Mouse (Mus musculus): Measurements from ENCODE around the gene Rcn3. TPM values are rescaled to one million over a fixed set of nuclear protein-coding genes. Genes with fewer than 3 reads are reported as not detected.
"Not testable (repeated sequence)": the region's sequence is repeated elsewhere in the genome, so short reads cannot be mapped to it uniquely, and the experiment has no call there.

Gene Rcn3
- polyA plus RNA-seq, 1 experiment: 172 TPM

- H3K4me1 ChIP-seq (ENCODE audit: control insufficient read depth, insufficient read depth, low read length): peaks cover 8% of the 10 kb centered on the region; the same call in 1 of the 2 replicates
- TF ChIP-seq POLR2A (IDR thresholded peaks at IDR 0.05; ENCODE audit: borderline replicate concordance, extremely low read depth, low read depth, low read length) (no peak), CTCF (IDR thresholded peaks at IDR 0.05; ENCODE audit: insufficient read depth, low read length) (peak; percentile 25; the same call in 1 of the 2 replicates)
- 79% methylated on average over 8 of the region's 8 CpGs for WGBS
- no peak overlapping the region for H3K4me3 ChIP-seq (replicated peaks; ENCODE audit: extremely low read depth, low read depth, low read length)
- DNase-seq: no peak
Measured at GRCm38 (mm10) chr7:45133446-45134159, 41.6 kb upstream of the Rcn3 start.

GRCm38 (mm10) chr7:45131850-45132249 is 39.8 kb upstream of the Rcn3 start:
- peaks cover 13% of the 10 kb centered on the region for H3K4me1 ChIP-seq (ENCODE audit: control insufficient read depth, insufficient read depth, low read length)
- no peak overlapping the region for H3K4me3 ChIP-seq (replicated peaks; ENCODE audit: extremely low read depth, low read depth, low read length)
- TF ChIP-seq CTCF (IDR thresholded peaks at IDR 0.05; ENCODE audit: insufficient read depth, low read length): no peak
- no peak for DNase-seq
- WGBS: 81% methylated on average over 11 of the region's 11 CpGs

GRCm38 (mm10) chr7:45129776-45130512 is 37.9 kb upstream of the Rcn3 start:
- WGBS: 71% methylated on average over 15 of the region's 15 CpGs
- no peak for TF ChIP-seq CTCF (IDR thresholded peaks at IDR 0.05; ENCODE audit: insufficient read depth, low read length)
- TF ChIP-seq POLR2A (IDR thresholded peaks at IDR 0.05; ENCODE audit: borderline replicate concordance, extremely low read depth, low read depth, low read length): no peak
- H3K4me1 ChIP-seq (ENCODE audit: control insufficient read depth, insufficient read depth, low read length): peaks cover 10% of the 10 kb centered on the region
- DNase-seq: no peak
- H3K4me3 ChIP-seq (replicated peaks; ENCODE audit: extremely low read depth, low read depth, low read length): no peak overlapping the region

- no peak for DNase-seq
- WGBS: 2% methylated on average over 17 of the region's 17 CpGs
Measured at GRCm38 (mm10) chr7:45129318-45129717, 37.3 kb upstream of the Rcn3 start.

GRCm38 (mm10) chr7:45128624-45129246 is 36.7 kb upstream of the Rcn3 start, which contains the start of gene Rpl13a:
Gene Rpl13a, minus strand, starts transcription at chr7:45128761.
- TF ChIP-seq POLR2A (IDR thresholded peaks at IDR 0.05; ENCODE audit: borderline replicate concordance, extremely low read depth, low read depth, low read length) (peak; percentile 98), CTCF (IDR thresholded peaks at IDR 0.05; ENCODE audit: insufficient read depth, low read length) (peak; percentile 77)
- Histone ChIP-seq H3K4me1 (ENCODE audit: control insufficient read depth, insufficient read depth, low read length) (peaks cover 10% of the 10 kb centered on the region), H3K4me3 (replicated peaks; ENCODE audit: extremely low read depth, low read depth, low read length) (peak within 1 kb of the TSS; percentile 93)
- under 1% methylated on average over 48 of the region's 48 CpGs for WGBS
- DNase-seq: peak; percentile 97

More at GRCm38 (mm10) chr7:45129318-45129717, 37.3 kb upstream of the Rcn3 start:
- Histone ChIP-seq H3K4me3 (replicated peaks; ENCODE audit: extremely low read depth, low read depth, low read length) (peak overlapping the region; percentile 67), H3K4me1 (ENCODE audit: control insufficient read depth, insufficient read depth, low read length) (peaks cover 10% of the 10 kb centered on the region)
- TF ChIP-seq CTCF (IDR thresholded peaks at IDR 0.05; ENCODE audit: insufficient read depth, low read length) (no peak), POLR2A (IDR thresholded peaks at IDR 0.05; ENCODE audit: borderline replicate concordance, extremely low read depth, low read depth, low read length) (no peak)

GRCm38 (mm10) chr7:45127700-45128224 is 35.7 kb upstream of the Rcn3 start:
- TF ChIP-seq CTCF (IDR thresholded peaks at IDR 0.05; ENCODE audit: insufficient read depth, low read length): no peak
- TF ChIP-seq POLR2A (IDR thresholded peaks at IDR 0.05; ENCODE audit: borderline replicate concordance, extremely low read depth, low read depth, low read length): no peak
- WGBS: under 1% methylated on average over 6 of the region's 6 CpGs
- Histone ChIP-seq H3K4me3 (replicated peaks; ENCODE audit: extremely low read depth, low read depth, low read length) (peak overlapping the region; percentile 93), H3K4me1 (ENCODE audit: control insufficient read depth, insufficient read depth, low read length) (peaks cover 10% of the 10 kb centered on the region)
- DNase-seq: no peak

GRCm38 (mm10) chr7:45126844-45127699 is 35.1 kb upstream of the Rcn3 start:
- no peak for DNase-seq
- H3K4me1 ChIP-seq (ENCODE audit: control insufficient read depth, insufficient read depth, low read length): peaks cover 11% of the 10 kb centered on the region
- WGBS: 24% methylated on average over 21 of the region's 21 CpGs
- no peak overlapping the region for H3K4me3 ChIP-seq (replicated peaks; ENCODE audit: extremely low read depth, low read depth, low read length)
- TF ChIP-seq POLR2A (IDR thresholded peaks at IDR 0.05; ENCODE audit: borderline replicate concordance, extremely low read depth, low read depth, low read length) (no peak), CTCF (IDR thresholded peaks at IDR 0.05; ENCODE audit: insufficient read depth, low read length) (0 out of 2 replicates have a peak, but pooled peaks have one; percentile 0)

GRCm38 (mm10) chr7:45126147-45126843 is 34.3 kb upstream of the Rcn3 start:
- Histone ChIP-seq H3K4me1 (ENCODE audit: control insufficient read depth, insufficient read depth, low read length) (peaks cover 17% of the 10 kb centered on the region), H3K4me3 (replicated peaks; ENCODE audit: extremely low read depth, low read depth, low read length) (no peak overlapping the region)
- 70% methylated on average over 17 of the region's 17 CpGs for WGBS
- no peak for DNase-seq
- TF ChIP-seq POLR2A (IDR thresholded peaks at IDR 0.05; ENCODE audit: borderline replicate concordance, extremely low read depth, low read depth, low read length) (no peak), CTCF (IDR thresholded peaks at IDR 0.05; ENCODE audit: insufficient read depth, low read length) (no peak)

GRCm38 (mm10) chr7:45125649-45126048 is 33.6 kb upstream of the Rcn3 start:
- peaks cover 17% of the 10 kb centered on the region for H3K4me1 ChIP-seq (ENCODE audit: control insufficient read depth, insufficient read depth, low read length)
- H3K4me3 ChIP-seq (replicated peaks; ENCODE audit: extremely low read depth, low read depth, low read length); DNase-seq: not testable (repeated sequence)
- 76% methylated on average over 5 of the region's 5 CpGs for WGBS

Data from lung, adult 2 months (tissue).